Mouse (Mus musculus): ENCODE results near the gene Gm42906. TPM values are rescaled to one million over a fixed set of nuclear protein-coding genes. Genes with fewer than 3 reads are reported as not detected.

Gm42906 gene
- polyA plus RNA-seq, 1 experiment from 2014 or later = not detected

DNA sequence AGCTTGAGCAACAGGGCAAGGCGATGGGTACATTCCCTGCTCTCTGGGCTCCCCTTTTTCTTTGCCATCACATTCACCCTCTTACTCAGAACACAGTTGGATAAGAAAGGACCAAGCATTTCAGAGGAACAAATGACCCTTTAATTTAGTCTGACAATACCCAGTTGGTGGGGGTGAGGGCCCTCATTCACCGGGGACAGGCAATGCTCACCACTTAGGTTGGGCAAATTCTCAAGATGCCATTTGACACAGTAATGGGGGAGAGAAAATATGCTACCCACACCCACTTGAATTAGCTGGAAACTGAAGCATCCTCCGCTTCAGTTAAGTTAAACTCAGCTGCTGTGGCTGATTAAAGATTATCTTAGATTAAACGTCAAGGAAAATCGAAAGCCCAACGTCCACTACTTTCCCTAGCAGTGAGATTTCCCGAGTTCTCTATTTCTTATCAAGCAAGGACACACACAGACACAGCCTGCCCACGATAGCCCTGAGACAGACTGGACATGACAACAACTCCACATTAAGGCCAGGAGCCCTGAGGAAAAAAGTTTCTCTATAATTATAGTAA is 242.6 kb downstream of the Gm42906 start:
- DNase-seq (ENCODE audit: low spot score) = no peak
- H3K4me3 ChIP-seq = no peak overlapping the region
- WGBS = 81% methylated on average over 8 of the region's 8 CpGs
- H3K4me1 ChIP-seq = peaks cover 9% of the 10 kb centered on the region
- no peaks in the 10 kb centered on the region for H3K9me3 ChIP-seq (replicated peaks)
- no peaks in the 10 kb centered on the region for H3K27me3 ChIP-seq (ENCODE audit: low read depth, poor library complexity, severe bottlenecking)
- no peak overlapping the region for H3K27ac ChIP-seq (replicated peaks)
- H3K36me3 ChIP-seq = no peaks in the 10 kb centered on the region

DNA sequence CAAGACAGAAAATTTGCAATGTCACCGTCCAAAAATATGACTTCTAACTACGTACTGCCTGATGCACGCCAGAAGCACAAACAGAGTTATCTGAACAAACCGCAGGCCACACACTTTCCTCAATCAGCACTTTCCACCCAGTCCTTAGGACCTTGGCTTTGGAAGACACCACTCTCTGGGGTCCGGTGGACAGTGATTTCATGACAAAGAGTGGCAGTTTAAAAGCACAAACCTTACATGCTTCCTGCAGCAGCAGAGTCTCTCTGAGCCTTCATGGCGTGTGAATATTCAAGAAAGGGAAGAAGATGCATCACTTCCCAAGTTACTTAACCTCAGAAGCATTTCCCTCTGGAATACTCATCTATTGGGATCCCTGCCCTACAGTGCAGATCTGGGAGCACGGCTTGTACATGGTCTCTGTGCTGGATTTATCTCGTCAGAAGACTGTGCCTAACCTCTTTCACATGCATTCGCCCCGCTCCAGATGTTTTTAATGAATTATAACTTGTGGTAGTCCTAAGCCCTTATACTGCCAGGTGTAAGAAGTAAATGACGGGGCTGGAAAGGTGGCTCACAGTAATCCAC is 244.2 kb downstream of the Gm42906 start:
- no peaks in the 10 kb centered on the region for H3K4me1 ChIP-seq
- no peak for DNase-seq (ENCODE audit: low spot score)
- WGBS = 90% methylated on average over 11 of the region's 11 CpGs
- no peaks in the 10 kb centered on the region for H3K36me3 ChIP-seq
- H3K27me3 ChIP-seq (ENCODE audit: low read depth, poor library complexity, severe bottlenecking) = no peaks in the 10 kb centered on the region
- H3K9me3 ChIP-seq (replicated peaks) = no peaks in the 10 kb centered on the region
- no peak overlapping the region for H3K27ac ChIP-seq (replicated peaks)
- H3K4me3 ChIP-seq = no peak overlapping the region

DNA sequence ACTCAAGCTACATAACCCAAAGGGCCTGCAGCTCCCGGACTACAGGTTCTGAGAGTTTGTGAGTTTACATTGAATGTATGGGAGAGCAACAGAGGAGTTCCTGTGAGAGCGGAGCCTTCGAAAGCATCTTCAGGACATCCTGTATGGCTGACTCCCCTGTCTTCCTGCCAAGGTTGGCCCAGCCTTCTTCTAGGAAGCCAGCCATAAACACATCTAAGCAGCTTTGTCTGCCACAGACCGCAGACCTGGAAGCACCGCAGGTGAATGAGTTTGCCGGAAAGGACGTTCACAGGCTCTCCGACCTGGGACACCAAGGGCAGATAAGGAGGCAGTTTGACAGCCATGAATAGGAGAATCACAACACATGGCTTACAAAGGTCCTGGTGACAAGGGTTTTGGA is 246.7 kb downstream of the Gm42906 start:
- H3K9me3 ChIP-seq (replicated peaks) = no peaks in the 10 kb centered on the region
- WGBS = 95% methylated on average over 8 of the region's 8 CpGs
- no peaks in the 10 kb centered on the region for H3K27me3 ChIP-seq (ENCODE audit: low read depth, poor library complexity, severe bottlenecking)
- no peaks in the 10 kb centered on the region for H3K4me1 ChIP-seq
- no peak for DNase-seq (ENCODE audit: low spot score)
- H3K36me3 ChIP-seq = no peaks in the 10 kb centered on the region
- no peak overlapping the region for H3K27ac ChIP-seq (replicated peaks)
- no peak overlapping the region for H3K4me3 ChIP-seq

DNA sequence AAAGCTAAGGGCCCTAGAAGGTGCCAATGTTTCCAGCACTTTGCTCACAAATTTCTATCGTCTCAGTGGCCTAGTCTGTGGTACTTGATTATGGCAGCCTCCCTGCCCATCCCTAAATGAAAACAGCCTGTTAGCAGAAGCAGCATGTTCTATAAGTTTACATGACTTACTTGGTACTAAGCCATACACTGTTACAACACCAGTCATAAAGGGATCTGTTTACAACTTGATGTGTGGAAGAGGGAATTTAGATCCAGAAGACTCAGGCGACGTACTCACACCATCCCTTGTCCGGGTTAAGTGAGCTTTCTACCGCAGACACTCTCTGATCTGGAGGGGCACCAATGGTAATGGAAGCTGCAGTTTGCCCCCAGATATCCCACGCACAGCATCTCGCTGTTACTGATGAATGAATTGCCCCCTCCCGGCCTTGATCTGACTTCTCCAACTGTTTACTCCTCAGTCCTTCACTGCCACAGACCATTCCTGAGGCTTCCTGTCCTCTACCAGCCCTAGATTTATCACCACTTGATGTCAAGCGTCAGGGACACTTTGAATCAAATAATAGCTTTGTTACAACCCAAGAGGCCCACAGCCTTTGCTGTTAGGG is 247.7 kb downstream of the Gm42906 start:
- whole genome bisulfite sequencing = 90% methylated on average over 9 of the region's 9 CpGs
- H3K9me3 ChIP-seq (replicated peaks) = no peaks in the 10 kb centered on the region
- H3K36me3 ChIP-seq = no peaks in the 10 kb centered on the region
- no peak for DNase-seq (ENCODE audit: low spot score)
- H3K4me3 ChIP-seq = no peak overlapping the region
- no peak overlapping the region for H3K27ac ChIP-seq (replicated peaks)
- H3K4me1 ChIP-seq = no peaks in the 10 kb centered on the region
- no peaks in the 10 kb centered on the region for H3K27me3 ChIP-seq (ENCODE audit: low read depth, poor library complexity, severe bottlenecking)

DNA sequence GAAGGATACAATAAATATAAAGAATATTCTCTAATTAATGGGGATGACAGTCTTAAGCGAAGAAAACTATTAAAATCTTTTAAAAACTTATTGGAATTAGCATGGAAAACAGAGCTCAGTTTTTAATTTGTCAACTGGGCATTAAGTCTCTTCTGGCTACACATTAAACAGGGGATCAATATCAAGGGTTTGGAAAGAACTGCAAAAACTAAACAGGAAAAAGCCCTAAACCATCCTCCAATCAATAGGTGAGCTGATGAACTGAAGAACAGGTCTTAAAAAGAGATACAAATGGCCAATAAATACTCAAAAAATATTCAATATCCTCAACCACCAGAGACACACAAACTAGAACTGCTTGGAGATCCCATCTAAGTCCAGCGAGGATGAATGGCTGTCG is 250.8 kb downstream of the Gm42906 start:
- Histone ChIP-seq H3K9me3 (replicated peaks) (no peaks in the 10 kb centered on the region), H3K4me1 (no peaks in the 10 kb centered on the region), H3K4me3 (no peak overlapping the region), H3K27ac (replicated peaks) (no peak overlapping the region), H3K36me3 (no peaks in the 10 kb centered on the region), H3K27me3 (ENCODE audit: low read depth, poor library complexity, severe bottlenecking) (no peaks in the 10 kb centered on the region)
- DNase-seq (ENCODE audit: low spot score) = no peak
- 90% methylated on average over 3 of the region's 3 CpGs for WGBS

DNA sequence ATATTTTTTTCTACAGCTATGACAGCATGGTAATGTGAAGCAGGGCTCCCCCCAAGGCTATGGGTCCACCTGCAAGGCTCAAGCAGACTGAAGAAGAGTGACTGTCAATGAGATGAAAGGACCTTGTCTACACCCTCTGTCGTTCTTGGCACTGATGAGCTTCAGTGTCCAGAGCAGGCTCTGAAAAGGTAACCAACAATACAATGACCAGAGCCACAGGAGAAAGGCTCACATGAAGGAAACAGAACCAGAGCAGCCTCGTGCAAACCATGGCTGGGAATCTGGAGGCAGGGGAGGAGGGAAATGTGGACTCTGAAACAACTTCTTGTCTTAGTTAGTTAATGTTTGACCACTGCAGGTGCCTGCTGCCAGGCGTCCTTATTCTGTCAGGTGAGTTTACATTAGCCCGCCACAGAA is 252.1 kb downstream of the Gm42906 start:
- H3K36me3 ChIP-seq = no peaks in the 10 kb centered on the region
- H3K4me1 ChIP-seq = no peaks in the 10 kb centered on the region
- H3K4me3 ChIP-seq = no peak overlapping the region
- WGBS = 80% methylated on average over 4 of the region's 4 CpGs
- DNase-seq (ENCODE audit: low spot score) = no peak
- no peak overlapping the region for H3K27ac ChIP-seq (replicated peaks)
- H3K9me3 ChIP-seq (replicated peaks) = no peaks in the 10 kb centered on the region
- no peaks in the 10 kb centered on the region for H3K27me3 ChIP-seq (ENCODE audit: low read depth, poor library complexity, severe bottlenecking)

DNA sequence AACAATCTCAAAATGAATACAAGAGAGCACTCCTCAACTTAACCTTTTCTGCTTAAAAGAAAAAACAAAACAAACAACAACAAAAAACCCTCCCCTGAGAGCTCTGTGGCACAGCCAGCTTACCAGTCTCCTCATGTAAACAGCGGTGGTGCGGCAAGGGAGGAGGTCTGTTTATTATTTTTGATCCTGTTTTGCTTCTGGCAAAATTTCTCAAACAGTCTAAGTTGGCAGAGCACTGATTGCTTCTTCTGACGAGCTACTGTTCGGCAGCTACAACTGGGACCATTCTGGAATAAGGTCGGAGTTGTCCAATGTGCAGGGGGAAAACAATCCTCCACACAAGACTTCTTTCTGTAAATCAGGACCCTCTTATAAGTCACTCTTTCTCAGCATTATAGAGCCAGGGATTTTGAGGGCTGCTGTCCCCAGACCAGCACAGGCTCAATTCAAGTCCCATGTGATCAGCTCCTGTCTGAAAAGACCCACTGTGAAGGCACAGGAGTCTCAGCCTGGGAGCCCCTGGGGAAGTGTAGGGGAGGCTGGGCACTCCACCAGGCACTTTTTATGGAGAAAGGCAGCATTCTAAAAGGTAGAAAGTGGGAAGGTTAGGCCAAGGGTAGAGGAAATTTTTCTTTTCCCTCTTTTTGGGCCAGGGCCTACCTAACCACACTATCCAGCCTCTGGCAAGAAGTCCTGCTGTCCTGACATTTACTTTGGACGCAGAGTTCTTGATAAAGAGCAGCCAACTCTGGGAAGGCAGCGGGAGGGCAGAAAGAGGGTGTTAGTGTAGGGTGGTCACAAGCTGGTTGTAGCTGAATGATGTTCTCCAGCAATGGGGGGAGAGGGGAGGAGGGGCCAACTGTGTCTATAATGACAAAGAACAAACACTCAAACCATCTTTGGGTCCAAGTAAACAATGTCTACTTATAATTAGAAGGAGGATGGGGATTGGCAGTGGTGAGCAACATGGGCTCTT is 253.2 kb downstream of the Gm42906 start:
- WGBS = 78% methylated on average over 7 of the region's 7 CpGs
- DNase-seq (ENCODE audit: low spot score) = no peak
- no peaks in the 10 kb centered on the region for H3K9me3 ChIP-seq (replicated peaks)

DNA sequence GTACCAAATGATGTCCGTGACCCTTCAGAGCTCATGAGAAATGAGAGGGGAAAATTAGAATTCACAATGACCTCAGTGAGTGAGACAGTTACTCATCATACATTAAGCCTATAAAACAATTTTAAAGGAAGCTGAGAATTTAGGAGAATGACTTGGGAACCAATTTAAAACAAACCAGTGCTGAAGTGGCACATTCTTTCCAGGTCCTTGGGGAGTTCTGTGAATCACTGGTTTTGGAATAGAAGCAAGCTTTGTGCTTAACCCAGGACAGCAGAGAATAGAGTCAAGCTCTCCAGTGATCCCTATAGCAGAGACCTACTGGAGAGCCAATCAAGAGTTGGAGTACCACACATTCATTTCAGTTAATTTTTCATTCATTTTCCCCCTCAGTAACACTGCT is 254.2 kb downstream of the Gm42906 start:
- Histone ChIP-seq H3K27ac (replicated peaks) (no peak overlapping the region), H3K4me1 (no peaks in the 10 kb centered on the region), H3K36me3 (no peaks in the 10 kb centered on the region), H3K9me3 (replicated peaks) (no peaks in the 10 kb centered on the region), H3K4me3 (no peak overlapping the region), H3K27me3 (ENCODE audit: low read depth, poor library complexity, severe bottlenecking) (no peaks in the 10 kb centered on the region)
- no peak for DNase-seq (ENCODE audit: low spot score)
- 94% methylated on average over 1 of the region's 1 CpGs for WGBS

More for the DNA sequence above, 253.2 kb downstream of the Gm42906 start:
- no peaks in the 10 kb centered on the region for H3K36me3 ChIP-seq
- H3K4me3 ChIP-seq = no peak overlapping the region
- H3K27ac ChIP-seq (replicated peaks) = no peak overlapping the region
- no peaks in the 10 kb centered on the region for H3K27me3 ChIP-seq (ENCODE audit: low read depth, poor library complexity, severe bottlenecking)
- H3K4me1 ChIP-seq = no peaks in the 10 kb centered on the region

DNA sequence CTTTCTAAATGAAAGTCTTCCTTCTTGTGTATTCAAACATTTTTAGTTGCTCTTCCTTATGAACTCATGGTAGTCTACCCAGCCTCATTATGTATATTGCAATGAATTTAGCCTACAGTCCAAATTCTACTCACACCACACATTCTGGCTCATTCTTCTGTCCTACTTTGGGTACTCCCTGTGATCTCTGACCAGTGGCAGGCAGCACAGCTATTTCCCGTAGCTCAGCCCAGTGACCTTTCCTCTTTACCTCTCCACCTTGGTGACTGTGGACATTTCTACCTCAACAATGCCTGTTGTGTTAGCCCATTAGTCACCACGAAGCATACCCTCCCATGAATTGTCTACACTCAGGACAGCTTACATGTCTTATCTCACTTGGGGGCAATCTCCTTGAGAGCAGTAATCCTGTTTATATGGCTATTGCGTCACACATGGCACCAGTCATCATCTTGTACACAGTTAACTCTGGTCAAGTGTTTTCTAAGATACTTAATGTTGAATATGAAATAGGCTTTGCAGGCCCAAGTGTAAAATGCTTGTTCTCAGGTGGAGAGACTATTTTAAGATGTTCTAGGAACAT is 257.7 kb downstream of the Gm42906 start:
- H3K27me3 ChIP-seq (ENCODE audit: low read depth, poor library complexity, severe bottlenecking) = no peaks in the 10 kb centered on the region
- H3K9me3 ChIP-seq (replicated peaks) = no peaks in the 10 kb centered on the region
- no peaks in the 10 kb centered on the region for H3K36me3 ChIP-seq
- no peak overlapping the region for H3K27ac ChIP-seq (replicated peaks)
- WGBS = 84% methylated on average over 3 of the region's 3 CpGs
- no peak overlapping the region for H3K4me3 ChIP-seq
- no peaks in the 10 kb centered on the region for H3K4me1 ChIP-seq
- no peak for DNase-seq (ENCODE audit: low spot score)

DNA sequence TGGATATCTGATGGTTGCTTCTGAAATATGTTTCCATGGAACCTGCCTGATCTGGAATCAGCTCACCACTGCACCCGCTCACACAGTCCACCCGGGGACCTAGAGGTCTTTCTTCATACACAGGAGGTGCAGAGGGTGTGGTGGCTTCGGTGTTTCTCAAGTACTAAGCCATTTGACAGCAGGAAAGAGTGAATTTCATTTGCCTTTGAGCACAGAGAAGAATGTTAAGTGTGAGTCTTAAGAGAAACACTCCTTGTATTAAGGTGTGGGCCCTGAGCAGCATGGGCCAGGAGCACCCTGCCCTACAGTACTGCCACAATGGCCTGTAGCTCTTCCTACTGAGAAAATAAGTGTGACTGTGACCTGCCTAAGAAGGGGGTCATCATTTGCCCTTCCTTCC is 259.8 kb downstream of the Gm42906 start:
- WGBS = 89% methylated on average over 3 of the region's 3 CpGs
- Histone ChIP-seq H3K27ac (replicated peaks) (no peak overlapping the region), H3K9me3 (replicated peaks) (no peaks in the 10 kb centered on the region), H3K27me3 (ENCODE audit: low read depth, poor library complexity, severe bottlenecking) (no peaks in the 10 kb centered on the region), H3K36me3 (no peaks in the 10 kb centered on the region), H3K4me1 (peaks cover 8% of the 10 kb centered on the region), H3K4me3 (no peak overlapping the region)
- no peak for DNase-seq (ENCODE audit: low spot score)

DNA sequence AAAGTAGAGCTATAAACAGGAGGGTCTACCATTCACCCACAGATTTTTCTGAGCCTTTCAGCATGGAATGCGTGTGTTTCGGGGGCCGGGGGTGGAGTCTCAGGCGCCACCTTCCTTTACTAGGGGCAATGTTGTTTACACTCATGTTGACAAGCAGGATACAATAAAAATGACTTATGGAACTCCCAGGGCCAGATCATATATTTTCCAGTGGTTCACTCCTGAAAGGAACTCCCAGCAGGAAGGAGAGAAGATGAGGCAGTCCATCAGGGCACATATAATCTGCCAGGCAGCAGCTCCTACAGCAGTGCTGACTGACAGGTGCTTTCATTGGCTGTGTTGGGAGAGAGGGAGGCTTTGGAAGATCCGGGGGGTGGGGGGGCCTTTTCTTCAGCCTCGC is 260.3 kb downstream of the Gm42906 start:
- Histone ChIP-seq H3K9me3 (replicated peaks) (no peaks in the 10 kb centered on the region), H3K4me3 (no peak overlapping the region), H3K27ac (replicated peaks) (no peak overlapping the region), H3K4me1 (peaks cover 8% of the 10 kb centered on the region), H3K27me3 (ENCODE audit: low read depth, poor library complexity, severe bottlenecking) (no peaks in the 10 kb centered on the region), H3K36me3 (no peaks in the 10 kb centered on the region)
- DNase-seq (ENCODE audit: low spot score) = no peak
- WGBS = 86% methylated on average over 6 of the region's 6 CpGs

DNA sequence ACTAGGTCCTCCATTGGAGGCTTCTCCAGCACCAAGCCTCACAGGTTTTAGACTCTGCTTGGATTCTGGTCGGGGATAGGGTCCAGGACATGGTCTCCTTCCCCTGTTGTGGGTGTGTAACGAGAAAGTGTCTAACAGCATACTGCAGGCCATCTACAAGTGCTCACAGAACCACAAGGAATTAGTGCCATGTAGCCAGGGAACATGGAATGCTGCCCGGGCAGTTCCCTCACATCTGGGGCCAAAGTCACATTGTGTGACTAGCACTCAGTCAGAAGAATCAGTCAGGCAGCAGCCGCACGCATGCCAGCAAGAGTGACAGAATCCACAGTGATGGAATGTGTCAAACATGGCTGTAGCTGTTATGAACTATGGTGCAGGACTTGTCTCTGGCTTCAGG is 261.7 kb downstream of the Gm42906 start:
- Histone ChIP-seq H3K36me3 (no peaks in the 10 kb centered on the region), H3K27ac (replicated peaks) (no peak overlapping the region), H3K4me1 (peaks cover 8% of the 10 kb centered on the region), H3K4me3 (no peak overlapping the region), H3K9me3 (replicated peaks) (no peaks in the 10 kb centered on the region), H3K27me3 (ENCODE audit: low read depth, poor library complexity, severe bottlenecking) (no peaks in the 10 kb centered on the region)
- no peak for DNase-seq (ENCODE audit: low spot score)
- 83% methylated on average over 5 of the region's 5 CpGs for WGBS
